Comparison of ENCODE assay signal across 8 mouse cellular contexts in the genomic region with DNA sequence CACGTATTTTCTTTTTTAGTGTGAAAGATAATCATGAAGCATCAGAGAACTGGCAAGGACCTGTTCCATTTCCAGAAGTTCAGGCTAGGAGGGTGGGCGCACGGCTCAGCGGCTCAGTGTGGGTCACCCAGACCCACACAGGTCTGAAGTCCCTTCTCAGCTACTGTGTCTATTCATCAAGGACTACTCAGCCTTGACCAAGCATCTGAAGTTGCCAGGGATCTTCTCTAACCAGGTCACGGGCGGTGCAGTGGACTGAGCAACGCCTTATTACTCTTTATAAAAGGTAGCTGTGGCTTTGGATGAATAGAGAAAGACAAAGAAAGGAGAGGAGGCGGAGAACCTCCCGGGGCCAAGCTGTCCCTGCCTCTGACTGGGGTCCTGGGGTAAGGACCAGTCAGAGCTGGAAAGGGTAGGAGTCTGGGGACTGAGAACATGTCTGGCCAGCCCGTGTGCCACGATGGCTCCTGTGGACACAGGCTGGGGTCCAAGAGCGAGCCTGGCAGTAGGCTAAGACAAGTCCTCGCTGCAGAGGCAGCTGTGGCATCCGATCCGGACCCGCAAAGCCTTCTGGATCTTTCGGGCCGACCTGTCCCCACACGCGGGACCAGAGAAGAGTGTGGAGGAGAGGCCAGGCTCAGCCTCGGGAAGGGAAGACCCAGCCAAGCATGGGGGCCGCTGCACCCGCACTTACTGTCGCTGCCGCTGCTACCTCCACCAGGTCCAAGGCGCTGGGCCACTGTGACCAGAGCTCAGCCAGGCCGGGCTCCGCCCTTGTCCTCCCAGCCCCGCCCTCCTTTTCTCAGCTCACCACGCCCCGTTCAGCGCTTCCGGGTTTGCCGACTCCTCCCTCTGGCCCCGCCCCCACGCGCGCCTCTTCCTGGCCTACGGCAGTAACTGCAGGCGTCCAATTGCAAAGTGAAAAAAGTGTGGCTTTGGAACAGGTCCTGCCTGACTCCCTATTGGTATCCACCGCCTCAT. TPM values are rescaled to one million over a fixed set of nuclear protein-coding genes. Genes with fewer than 3 reads are reported as not detected.
DNase-seq lines count a peak whose midpoint lies in the region; ATAC-seq and TF ChIP-seq lines count a peak whose summit lies in the region.

A gene (minus strand): TSS at position 755 of the 981 bp plus-strand sequence.

- peak within 1 kb of the TSS; percentile 56 for H3K27ac ChIP-seq in CH12.LX (ENCODE audit: insufficient read depth, low read depth)
- H3K27ac ChIP-seq in forebrain, embryonic 11.5 days (ENCODE audit: low read depth, low read length): 0 out of 2 replicates have a peak within 1 kb of the TSS, but pooled peaks have one; percentile 37
- peak within 1 kb of the TSS; percentile 62 for H3K27ac ChIP-seq in heart, embryonic 16.5 days (ENCODE audit: low read length)
- peak within 1 kb of the TSS; percentile 46; the same call in 1 of the 2 replicates for H3K27ac ChIP-seq in liver, embryonic 15.5 days (replicated peaks)
- peak within 1 kb of the TSS; percentile 46; the same call in 1 of the 2 replicates for H3K27ac ChIP-seq in neural tube, embryonic 12.5 days

- peak; percentile 91 for DNase-seq in CH12.LX (ENCODE audit: extremely low read depth)
- DNase-seq in c-Kit-positive CD71-positive TER-119-negative erythroid progenitor cells, embryonic 14.5 days (ENCODE audit: low read depth): peak; percentile 84
- peak; percentile 99 for DNase-seq in forebrain, embryonic 11.5 days (ENCODE audit: low spot score)
- peak; percentile 97 to 99 for DNase-seq in kidney, postnatal 36 days
- peak; percentile 80 for DNase-seq in telencephalon, adult 2 months (ENCODE audit: low read depth, low spot score)

- peaks cover 9% of the 10 kb centered on the region for H3K9me3 ChIP-seq in CH12.LX (replicated peaks; ENCODE audit: low read length)
- H3K9me3 ChIP-seq in forebrain, embryonic 11.5 days (ENCODE audit: control insufficient read depth, low read length): no peaks in the 10 kb centered on the region
- H3K9me3 ChIP-seq in heart, embryonic 16.5 days (replicated peaks; ENCODE audit: control insufficient read depth, low read length): no peaks in the 10 kb centered on the region
- no peaks in the 10 kb centered on the region for H3K9me3 ChIP-seq in liver, embryonic 15.5 days (replicated peaks)
- no peaks in the 10 kb centered on the region for H3K9me3 ChIP-seq in neural tube, embryonic 12.5 days

- peak within 1 kb of the TSS; percentile 75 to 85 (median 75) for H3K4me3 ChIP-seq in CH12.LX (replicated peaks in 1 of 3; ENCODE audit: low read depth in 2 of 3, low read length in 2 of 3, poor library complexity in 1 of 3)
- peak within 1 kb of the TSS; percentile 51 for H3K4me3 ChIP-seq in forebrain, embryonic 11.5 days (ENCODE audit: low read depth, low read length)
- H3K4me3 ChIP-seq in heart, embryonic 16.5 days (ENCODE audit: low read length): peak within 1 kb of the TSS; percentile 61
- peak within 1 kb of the TSS; percentile 64 for H3K4me3 ChIP-seq in liver, embryonic 15.5 days (replicated peaks)
- H3K4me3 ChIP-seq in neural tube, embryonic 12.5 days: peak within 1 kb of the TSS; percentile 59

- peak; percentile 95 for TF ChIP-seq POLR2A in CH12.LX (IDR thresholded peaks at IDR 0.05; ENCODE audit: low read depth, low read length)

- no peaks in the 10 kb centered on the region for H3K79me2 ChIP-seq in CH12.LX (replicated peaks; ENCODE audit: control insufficient read depth, extremely low read depth, insufficient read depth, poor library complexity, severe bottlenecking)

- H3K4me1 ChIP-seq in CH12.LX (ENCODE audit: control insufficient read depth in 1 of 2, insufficient read depth in 2 of 2): peaks cover 24 to 53% of the 10 kb centered on the region in 2 experiments
- H3K4me1 ChIP-seq in forebrain, embryonic 11.5 days (replicated peaks; ENCODE audit: control insufficient read depth, insufficient read depth, low read length): peaks cover 3% of the 10 kb centered on the region; the same call in 1 of the 2 replicates
- H3K4me1 ChIP-seq in heart, embryonic 16.5 days (ENCODE audit: control insufficient read depth, insufficient read depth, low read length): peaks cover 11% of the 10 kb centered on the region
- H3K4me1 ChIP-seq in liver, embryonic 15.5 days (replicated peaks): peaks cover 25% of the 10 kb centered on the region
- H3K4me1 ChIP-seq in neural tube, embryonic 12.5 days: peaks cover 39% of the 10 kb centered on the region

- ATAC-seq in forebrain, embryonic 11.5 days (replicated peaks; ENCODE audit: low FRiP score): peak; percentile 94
- peak; percentile 97 for ATAC-seq in heart, embryonic 16.5 days (replicated peaks; ENCODE audit: extremely low read depth, insufficient read depth, low FRiP score)
- ATAC-seq in liver, embryonic 15.5 days (ENCODE audit: insufficient read depth): peak; percentile 89
- ATAC-seq in neural tube, embryonic 12.5 days (ENCODE audit: low FRiP score, low read depth): peak; percentile 91

- H3K9ac ChIP-seq in CH12.LX (ENCODE audit: insufficient read depth, low read depth): peak within 1 kb of the TSS; percentile 87
- H3K9ac ChIP-seq in forebrain, embryonic 11.5 days (ENCODE audit: low read length): peak within 1 kb of the TSS; percentile 77
- peak within 1 kb of the TSS; percentile 86 for H3K9ac ChIP-seq in heart, embryonic 16.5 days (ENCODE audit: low read length)
- H3K9ac ChIP-seq in liver, embryonic 15.5 days: peak within 1 kb of the TSS; percentile 65
- H3K9ac ChIP-seq in neural tube, embryonic 12.5 days: peak within 1 kb of the TSS; percentile 80

- 7% methylated on average over 41 of the region's 41 CpGs for WGBS in forebrain, embryonic 11.5 days
- WGBS in heart, embryonic 16.5 days: 11% methylated on average over 41 of the region's 41 CpGs
- 7% methylated on average over 41 of the region's 41 CpGs for WGBS in liver, embryonic 15.5 days (ENCODE audit: insufficient replicate concordance)
- 9% methylated on average over 41 of the region's 41 CpGs for WGBS in neural tube, embryonic 12.5 days

- peak; percentile 21 for TF ChIP-seq RAD21 in CH12.LX (IDR thresholded peaks at IDR 0.05; ENCODE audit: low read depth, low read length)

- no peaks in the 10 kb centered on the region for H3K27me3 ChIP-seq in CH12.LX (replicated peaks)
- no peaks in the 10 kb centered on the region for H3K27me3 ChIP-seq in forebrain, embryonic 11.5 days (ENCODE audit: control insufficient read depth, insufficient read depth, low read length)
- no peaks in the 10 kb centered on the region for H3K27me3 ChIP-seq in heart, embryonic 16.5 days (ENCODE audit: control insufficient read depth, insufficient read depth, low read length)
- no peaks in the 10 kb centered on the region for H3K27me3 ChIP-seq in liver, embryonic 15.5 days
- H3K27me3 ChIP-seq in neural tube, embryonic 12.5 days (replicated peaks): no peaks in the 10 kb centered on the region

- H3K4me2 ChIP-seq in CH12.LX (ENCODE audit: insufficient read depth, low read depth, poor library complexity, severe bottlenecking): peak within 1 kb of the TSS; percentile 48
- H3K4me2 ChIP-seq in forebrain, embryonic 11.5 days (ENCODE audit: low read depth, low read length, severe bottlenecking): peak within 1 kb of the TSS; percentile 94
- peak within 1 kb of the TSS; percentile 87 for H3K4me2 ChIP-seq in heart, embryonic 16.5 days (ENCODE audit: low read depth, low read length)
- H3K4me2 ChIP-seq in liver, embryonic 15.5 days: peak within 1 kb of the TSS; percentile 83
- H3K4me2 ChIP-seq in neural tube, embryonic 12.5 days (replicated peaks): peak within 1 kb of the TSS; percentile 76

- dilution Hi-C loops in CH12.LX (cut with MboI; ENCODE audit: extremely low pct_ligation_motif_present, extremely low pct_unique_long_range_greater_than_20kb, low sequenced_read_pairs): loop anchor here (25.0 kb wide), 1 partner anchor 310 kb away; no protein-coding TSS in a partner anchor

- in situ Hi-C loops in CH12.LX (cut with MboI; ENCODE audit: low pct_ligation_motif_present, low pct_unique_long_range_greater_than_20kb, low sequenced_read_pairs): loop anchor here (5.0 to 10.0 kb wide), 3 partner anchors 55 to 448 kb away; a partner anchor contains a TSS

- H3K36me3 ChIP-seq in CH12.LX (replicated peaks in 1 of 2; ENCODE audit: control insufficient read depth in 1 of 2, insufficient read depth in 1 of 2, low read length in 1 of 2): peaks cover 19 to 33% of the 10 kb centered on the region in 2 experiments
- no peaks in the 10 kb centered on the region for H3K36me3 ChIP-seq in forebrain, embryonic 11.5 days (ENCODE audit: control insufficient read depth, insufficient read depth, low read length)
- no peaks in the 10 kb centered on the region for H3K36me3 ChIP-seq in heart, embryonic 16.5 days (ENCODE audit: control insufficient read depth, insufficient read depth)
- no peaks in the 10 kb centered on the region for H3K36me3 ChIP-seq in liver, embryonic 15.5 days (replicated peaks)
- no peaks in the 10 kb centered on the region; the same call in 1 of the 2 replicates for H3K36me3 ChIP-seq in neural tube, embryonic 12.5 days

- TF ChIP-seq EP300 in CH12.LX (IDR thresholded peaks at IDR 0.05; ENCODE audit: low read length): no peak

- peak in 1 of 2 experiments; percentile 64; a peak in 2 of 4 replicates for TF ChIP-seq CTCF in CH12.LX (conservative IDR thresholded peaks at IDR 0.05 in 1 of 2, IDR thresholded peaks at IDR 0.05 in 1 of 2; ENCODE audit: low read depth in 2 of 2, low read length in 2 of 2)

TF ChIP-seq in CH12.LX, 34 proteins besides CTCF, POLR2A, EP300 and RAD21 (continues in another document):
- TF ChIP-seq MAZ (IDR thresholded peaks at IDR 0.05; ENCODE audit: low read depth, low read length) (peak; percentile 87), JUND (conservative IDR thresholded peaks at IDR 0.05; ENCODE audit: low read depth, low read length) (no peak), CHD2 (IDR thresholded peaks at IDR 0.05; ENCODE audit: low read length) (no peak), BHLHE40 (IDR thresholded peaks at IDR 0.05; ENCODE audit: low read depth, low read length) (no peak), UBTF (IDR thresholded peaks at IDR 0.05; ENCODE audit: low read depth, low read length) (peak; percentile 46; the same call in 1 of the 2 replicates), HCFC1 (IDR thresholded peaks at IDR 0.05; ENCODE audit: low read depth, low read length) (peak; percentile 53), POLR2AphosphoS2 (IDR thresholded peaks at IDR 0.05; ENCODE audit: low read depth, low read length) (peak; percentile 80), SMC3 (IDR thresholded peaks at IDR 0.05; ENCODE audit: low read depth, low read length) (peak; percentile 67), E2F4 (IDR thresholded peaks at IDR 0.05; ENCODE audit: insufficient replicate concordance, low read depth, low read length) (no peak), ZMIZ1 (IDR thresholded peaks at IDR 0.05; ENCODE audit: low read depth, low read length) (peak; percentile 87)

RNA-seq across cellular contexts. Expression of the gene that starts here (rescaled TPM):
- total RNA-seq in CH12.LX (2012; rRNA removed): 5.9 and 6.7 TPM in 2 replicates
- total RNA-seq in CH12.LX (2014; rRNA removed): 3.3 and 4.1 TPM in 2 replicates
- 13.3 and 19.1 TPM in 2 replicates for polyA plus RNA-seq in CH12.LX (2012; ENCODE audit: insufficient read length, low read depth)
- 8.0 and 8.9 TPM in 2 replicates for polyA plus RNA-seq in forebrain, embryonic 11.5 days (2014; fragmentation: Nextera tagmentation; extraction: Ambion mirVana)
- 6.6 and 8.0 TPM in 2 replicates for polyA plus RNA-seq in heart, embryonic 16.5 days (2015; fragmentation: Nextera tagmentation; extraction: Ambion mirVana)
- polyA plus RNA-seq in liver, embryonic 15.5 days (2015; fragmentation: Nextera tagmentation; extraction: Ambion mirVana): 3.7 and 3.9 TPM in 2 replicates
- 12.9 and 13.6 TPM in 2 replicates for polyA plus RNA-seq in neural tube, embryonic 12.5 days (2016; fragmentation: Nextera tagmentation; extraction: Ambion mirVana)

Comparison
In these comparisons a context has a peak if more than half of its experiments do, and no peak if none do; other contexts are left out.
1. Peak in every context shown above with its lines: DNase-seq, ATAC-seq, H3K4me3 ChIP-seq and H3K27ac ChIP-seq.